Mouse (Mus musculus) stomach, postnatal 0 days (tissue): ENCODE results near the gene Dna2. TPM values are rescaled to one million over a fixed set of nuclear protein-coding genes. Genes with fewer than 3 reads are reported as not detected.
A peak's percentile ranks its signal among the peaks of the same experiment; 100 is the strongest.
"Not testable (repeated sequence)": the region's sequence is repeated elsewhere in the genome, so short reads cannot be mapped to it uniquely, and the experiment has no call there.

ENCODE experiments used
- ATAC-seq: fragments of 200-750 bp; cut with Nextera tagmentation; 2 replicates; pipeline ENCODE4 v1.8.0; 2017; ENCODE audit not compliant: low FRiP score, low TSS enrichment
- DNase-seq: peaks from one replicate; pipeline ENCODE4 v3.0.0-alpha.2; 2016; ENCODE audit warnings: low spot score
- H3K27ac ChIP-seq: fragments of 300-500 bp; sonication (generic); replicated peaks from 2 replicates; pipeline ENCODE4 v1.5.1; 2014; ENCODE audit warnings: mild to moderate bottlenecking, control low read depth
- H3K27me3 ChIP-seq: fragments of 300-500 bp; sonication (generic); 2 replicates; pipeline ENCODE4 v1.6.1; 2014; ENCODE audit warnings: low read length; ENCODE audit not compliant: control insufficient read depth, insufficient read depth
- H3K36me3 ChIP-seq: fragments of 300-500 bp; sonication (generic); 2 replicates; pipeline ENCODE4 v1.6.1; 2014; ENCODE audit warnings: low read length, mixed read lengths; ENCODE audit not compliant: control insufficient read depth, insufficient read depth
- H3K4me1 ChIP-seq: fragments of 300-500 bp; sonication (generic); replicated peaks from 2 replicates; pipeline ENCODE4 v1.6.1; 2014; ENCODE audit warnings: antibody characterized with exemption; ENCODE audit not compliant: control insufficient read depth, insufficient read depth
- H3K4me2 ChIP-seq: fragments of 300-500 bp; sonication (generic); replicated peaks from 2 replicates; pipeline ENCODE4 v1.6.1; 2014; ENCODE audit warnings: low read depth, mild to moderate bottlenecking, control low read depth, moderate library complexity
- H3K4me3 ChIP-seq: fragments of 300-500 bp; sonication (generic); 2 replicates; pipeline ENCODE4 v1.5.1; 2014; ENCODE audit warnings: low read depth, low read length, control low read depth
- H3K9ac ChIP-seq: fragments of 300-500 bp; sonication (generic); 2 replicates; pipeline ENCODE4 v1.6.1; 2014; ENCODE audit warnings: mild to moderate bottlenecking, low read length, control low read depth, mixed read lengths
- H3K9me3 ChIP-seq: fragments of 300-500 bp; sonication (generic); 2 replicates; pipeline ENCODE4 v1.6.1; 2016; ENCODE audit warnings: low read length; ENCODE audit not compliant: control insufficient read depth
- CTCF ChIP-seq: IDR thresholded peaks from 2 replicates; pipeline ENCODE4 v1.5.1; 2016; ENCODE audit warnings: antibody characterized with exemption, low read depth, mild to moderate bottlenecking, moderate library complexity
- EP300 ChIP-seq: optimal IDR thresholded peaks from 2 replicates; pipeline ENCODE3; 2016; ENCODE audit warnings: antibody characterized with exemption
- WGBS: fragments of 180-500 bp; shearing (Covaris S2); extraction: QIAGEN DNeasy Blood & Tissue Kit; methylation state at CpG from one replicate; pipeline ENCODE4 v1.1.7; 2014; 5-methylcytosine and 5-hydroxymethylcytosine counted together
- polyA plus RNA-seq: library from polyadenylated mRNA; unstranded; fragments of >200 nt; fragmentation: Nextera tagmentation; extraction: Ambion mirVana; gene quantifications from 2 replicates; pipeline ENCODE4 v1.2.1, GENCODE M21; 2015

Dna2 gene
- polyA plus RNA-seq, 1 experiment from 2014 or later: 3.3 TPM

DNA sequence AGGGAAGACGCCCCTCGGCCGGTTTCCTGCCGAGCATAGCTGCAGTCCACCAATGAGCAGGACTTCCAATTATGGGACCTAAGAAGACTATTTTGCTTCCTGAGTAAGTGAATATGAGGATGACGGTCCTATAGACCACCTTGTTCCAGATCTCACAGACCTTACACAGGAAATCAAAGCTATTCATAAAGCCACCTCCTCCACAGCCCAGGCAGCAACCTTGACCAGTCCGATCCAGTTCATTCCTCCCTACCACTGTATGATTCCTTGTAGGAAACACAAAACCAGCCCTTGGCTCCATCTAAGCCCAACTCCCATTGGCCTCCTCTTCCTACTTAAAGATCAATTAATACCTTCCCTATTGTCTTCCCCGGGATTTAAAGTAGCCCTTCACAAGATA, 40.5 kb upstream of the Dna2 start:
- no peak overlapping the region for H3K27ac ChIP-seq
- no peak overlapping the region for H3K9ac ChIP-seq
- H3K4me3 ChIP-seq: no peak overlapping the region
- H3K4me2 ChIP-seq: no peak overlapping the region
- WGBS: 91% methylated on average over 7 of the region's 7 CpGs
- H3K36me3 ChIP-seq: no peaks in the 10 kb centered on the region
- H3K4me1 ChIP-seq: no peaks in the 10 kb centered on the region
- DNase-seq: no peak
- H3K27me3 ChIP-seq: no peaks in the 10 kb centered on the region
- no peak for TF ChIP-seq EP300
- TF ChIP-seq CTCF: no peak
- no peaks in the 10 kb centered on the region for H3K9me3 ChIP-seq
- no peak for ATAC-seq

DNA sequence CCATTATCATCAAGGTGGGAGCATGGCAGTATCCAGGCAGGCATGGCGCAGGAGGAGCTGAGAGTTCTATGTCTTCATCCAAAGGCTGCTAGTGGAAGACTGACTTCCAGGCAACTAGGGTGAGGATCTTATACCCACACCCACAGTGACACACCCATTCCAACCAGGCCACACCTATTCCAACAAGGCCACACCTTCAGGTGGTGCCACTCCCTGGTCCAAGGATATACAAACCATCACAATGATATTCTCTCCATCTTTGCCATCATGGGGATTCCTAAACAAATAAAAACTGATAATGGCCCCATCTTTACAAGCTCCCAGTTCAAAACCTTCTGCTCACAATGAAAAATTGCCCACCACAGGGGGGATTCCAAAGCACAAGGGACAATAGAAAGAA, 37.9 kb upstream of the Dna2 start, which contains the start of gene Tet1:
Tet1 (minus strand) TSS at position 101 of the 400 bp plus-strand sequence.
- not testable (repeated sequence) for ATAC-seq, H3K4me3 ChIP-seq, DNase-seq, H3K27ac ChIP-seq, H3K4me1 ChIP-seq, H3K27me3 ChIP-seq, H3K4me2 ChIP-seq, H3K9ac ChIP-seq, H3K36me3 ChIP-seq, H3K9me3 ChIP-seq
- WGBS: no CpG with 5 or more reads among the region's 1 CpGs

GRCm38 (mm10) chr10:62911120-62911519, 35.7 kb upstream of the Dna2 start:
- Histone ChIP-seq H3K36me3 (no peaks in the 10 kb centered on the region), H3K4me3 (no peak overlapping the region), H3K27ac (no peak overlapping the region), H3K9ac (no peak overlapping the region), H3K4me1 (no peaks in the 10 kb centered on the region), H3K9me3 (no peaks in the 10 kb centered on the region), H3K27me3 (no peaks in the 10 kb centered on the region), H3K4me2 (no peak overlapping the region)
- TF ChIP-seq CTCF (no peak), EP300 (no peak)
- DNase-seq: no peak
- 92% methylated on average over 2 of the region's 2 CpGs for WGBS
- no peak for ATAC-seq

DNA sequence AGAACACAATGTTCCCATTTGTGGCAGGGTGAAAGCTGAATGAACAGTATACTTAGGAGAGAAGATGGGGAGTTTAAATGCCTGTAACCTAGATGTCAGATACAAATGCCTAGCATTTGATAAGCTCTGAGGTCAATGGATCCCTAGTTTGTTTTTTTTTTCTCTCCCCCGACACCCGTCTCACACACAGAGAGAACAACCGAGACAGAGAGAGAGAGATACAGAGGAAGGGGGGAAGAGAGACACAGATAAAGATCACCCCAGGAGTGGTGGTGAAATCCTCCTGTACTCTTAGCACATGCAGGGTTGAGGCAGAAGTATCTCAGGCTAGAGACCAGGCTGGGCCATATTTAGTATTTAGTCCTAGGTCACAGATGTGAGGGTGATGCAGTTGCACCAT, 27.8 kb upstream of the Dna2 start:
- H3K4me3 ChIP-seq: no peak overlapping the region
- H3K4me2 ChIP-seq: no peak overlapping the region
- ATAC-seq (no peak), DNase-seq (no peak)
- no peaks in the 10 kb centered on the region for H3K27me3 ChIP-seq
- whole genome bisulfite sequencing: 81% methylated on average over 3 of the region's 3 CpGs
- no peaks in the 10 kb centered on the region for H3K4me1 ChIP-seq
- no peaks in the 10 kb centered on the region for H3K36me3 ChIP-seq
- H3K9ac ChIP-seq: no peak overlapping the region
- H3K27ac ChIP-seq: no peak overlapping the region
- H3K9me3 ChIP-seq: no peaks in the 10 kb centered on the region
- no peak for TF ChIP-seq CTCF
- no peak for TF ChIP-seq EP300

GRCm38 (mm10) chr10:62919925-62920765, 26.7 kb upstream of the Dna2 start, which contains the start of gene Slc25a16:
Gene Slc25a16 (plus strand): TSS chr10:62920633.
- peak within 1 kb of the TSS; percentile 97 for H3K4me3 ChIP-seq
- ATAC-seq: peak; percentile 97
- peak within 1 kb of the TSS; percentile 94 for H3K27ac ChIP-seq
- no peaks in the 10 kb centered on the region for H3K4me1 ChIP-seq
- H3K9me3 ChIP-seq: no peaks in the 10 kb centered on the region
- H3K27me3 ChIP-seq: no peaks in the 10 kb centered on the region
- H3K9ac ChIP-seq: peak within 1 kb of the TSS; percentile 98
- H3K36me3 ChIP-seq: no peaks in the 10 kb centered on the region
- no peak for TF ChIP-seq EP300
- no peak for TF ChIP-seq CTCF
- WGBS: 9% methylated on average over 47 of the region's 50 CpGs
- H3K4me2 ChIP-seq: peak within 1 kb of the TSS; percentile 86
- peak; percentile 92 for DNase-seq

GRCm38 (mm10) chr10:62920766-62921156, 26.1 kb upstream of the Dna2 start:
- Histone ChIP-seq H3K9me3 (no peaks in the 10 kb centered on the region), H3K4me1 (no peaks in the 10 kb centered on the region), H3K4me2 (peak overlapping the region; percentile 86), H3K4me3 (peak overlapping the region; percentile 97), H3K36me3 (no peaks in the 10 kb centered on the region), H3K27ac (peak overlapping the region; percentile 94), H3K9ac (peak overlapping the region; percentile 98), H3K27me3 (no peaks in the 10 kb centered on the region)
- TF ChIP-seq CTCF (no peak), EP300 (no peak)
- under 1% methylated on average over 24 of the region's 29 CpGs for WGBS
- DNase-seq (no peak), ATAC-seq (peak; percentile 76)
